Mouse (Mus musculus): Measurements from ENCODE around the gene Cyp26c1. TPM values are rescaled to one million over a fixed set of nuclear protein-coding genes. Genes with fewer than 3 reads are reported as not detected.

Gene Cyp26c1
- polyA plus RNA-seq (2021): 0.10 TPM

DNA sequence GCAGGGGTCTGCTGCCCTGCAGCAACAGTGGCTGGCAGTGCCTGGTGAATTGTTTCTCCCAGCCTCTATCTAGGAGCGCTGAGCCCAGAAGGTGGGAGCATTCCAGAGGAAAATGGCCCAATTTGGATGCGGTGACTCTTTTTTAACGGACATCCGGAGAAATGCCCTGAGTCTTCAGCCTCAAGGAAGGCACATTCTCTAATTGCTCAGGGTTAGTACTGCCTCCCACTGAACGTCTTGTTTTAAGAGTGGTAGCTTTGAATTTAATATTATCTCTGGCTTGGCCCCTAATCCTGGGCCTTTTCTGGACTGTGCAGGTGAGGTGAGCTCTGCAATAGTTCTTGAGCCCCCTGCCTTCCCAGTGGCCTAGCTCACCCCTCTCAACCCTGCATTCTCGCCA lies at the start of gene Cyp26c1:
Gene Cyp26c1, plus strand, starts transcription at position 301 of the 400 bp plus-strand sequence.
- DNase-seq (ENCODE audit: low read depth, low spot score) (no peak), ATAC-seq (no peak)
- no peak for TF ChIP-seq CTCF (IDR thresholded peaks at IDR 0.05)
- CTCF ChIA-PET: interaction anchor here (0.7 kb wide), 1 partner anchor 151 kb away, joined by 3 read pairs; no protein-coding TSS in a partner anchor
- in situ Hi-C loops (cut with MboI; ENCODE audit: low pct_unique_long_range_greater_than_20kb): no loop called here
- POLR2A ChIA-PET: no interaction called here
- H3K27me3 ChIP-seq: no peaks in the 10 kb centered on the region

DNA sequence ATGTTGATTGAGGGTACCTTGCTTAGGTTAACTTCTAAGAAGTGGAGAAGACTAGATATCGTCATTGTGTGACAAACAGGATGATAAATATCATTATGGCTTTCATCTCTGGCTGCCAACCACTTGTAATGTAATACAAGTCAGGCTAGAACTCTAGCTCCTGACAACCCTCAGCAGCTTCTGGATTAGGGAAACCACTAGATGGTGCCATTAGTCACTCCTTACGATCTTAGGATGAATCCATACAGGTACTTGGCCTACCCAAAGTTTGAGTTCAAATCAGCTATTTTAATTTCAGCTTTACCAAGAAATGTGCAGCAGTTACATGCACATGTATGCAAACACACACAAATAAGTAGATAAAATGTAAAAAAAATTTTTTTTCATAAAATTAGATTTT lies 37.4 kb upstream of the Cyp26c1 start:
- TF ChIP-seq CTCF (IDR thresholded peaks at IDR 0.05): peak; percentile 48
- in situ Hi-C loops (cut with MboI; ENCODE audit: low pct_unique_long_range_greater_than_20kb): no loop called here
- POLR2A ChIA-PET: no interaction called here
- H3K27me3 ChIP-seq: no peaks in the 10 kb centered on the region
- CTCF ChIA-PET: interaction anchor here (0.6 to 1.4 kb wide), 5 partner anchors 14 to 288 kb away, joined by 3 to 4 read pairs (median 3); no protein-coding TSS in a partner anchor
- DNase-seq (ENCODE audit: low read depth, low spot score) (no peak), ATAC-seq (no peak)

DNA sequence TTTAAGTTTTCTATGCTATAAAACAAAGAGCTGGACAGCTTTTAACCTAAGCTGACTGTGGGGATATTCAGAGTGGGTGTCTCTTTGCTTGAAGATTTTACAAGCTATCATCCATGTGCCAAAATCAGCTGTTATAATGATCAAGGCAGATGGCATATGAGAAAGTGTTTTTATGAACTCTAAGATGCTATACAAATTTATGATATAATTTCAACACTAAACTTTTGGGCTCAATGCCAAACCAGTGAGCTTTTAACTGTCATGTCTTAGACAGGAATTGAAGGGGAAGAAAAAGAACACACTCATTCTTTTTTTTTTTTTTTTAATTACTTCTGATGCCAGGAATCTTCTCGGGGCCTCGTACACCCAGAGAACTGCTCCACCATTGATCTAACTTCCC lies 34.9 kb upstream of the Cyp26c1 start:
- no peak for TF ChIP-seq CTCF (IDR thresholded peaks at IDR 0.05)
- POLR2A ChIA-PET: interaction anchor here (0.6 to 0.7 kb wide), 2 partner anchors 78 to 543 kb away, joined by 3 read pairs; no protein-coding TSS in a partner anchor
- CTCF ChIA-PET: no interaction called here
- ATAC-seq (no peak), DNase-seq (ENCODE audit: low read depth, low spot score) (no peak)
- H3K27me3 ChIP-seq: no peaks in the 10 kb centered on the region
- in situ Hi-C loops (cut with MboI; ENCODE audit: low pct_unique_long_range_greater_than_20kb): no loop called here

DNA sequence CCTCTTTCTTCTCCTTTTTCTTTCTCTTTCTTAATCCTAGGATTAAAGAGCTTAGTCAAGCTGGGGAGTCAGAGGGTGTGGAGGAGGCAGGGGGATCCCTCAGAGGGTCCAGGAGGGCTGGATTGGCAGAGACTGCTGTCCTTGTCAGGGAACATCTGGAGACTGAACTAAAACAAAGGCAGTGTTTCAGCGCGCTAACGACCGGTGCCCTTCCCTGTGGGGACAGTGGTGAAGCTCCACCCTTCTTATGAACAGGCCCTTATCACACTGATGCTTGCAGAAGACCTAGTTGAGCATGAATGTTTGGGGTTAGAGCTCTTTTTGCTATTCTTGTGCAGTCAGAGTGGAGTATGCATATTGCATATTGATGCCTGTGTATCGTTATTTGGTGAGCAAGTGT lies 31.4 kb upstream of the Cyp26c1 start:
- H3K27me3 ChIP-seq: no peaks in the 10 kb centered on the region
- ATAC-seq (no peak), DNase-seq (ENCODE audit: low read depth, low spot score) (no peak)
- TF ChIP-seq CTCF (IDR thresholded peaks at IDR 0.05): no peak
- POLR2A ChIA-PET: no interaction called here
- in situ Hi-C loops (cut with MboI; ENCODE audit: low pct_unique_long_range_greater_than_20kb): no loop called here
- CTCF ChIA-PET: interaction anchor here (1.5 to 1.7 kb wide), 2 partner anchors 17 to 51 kb away, joined by 4 to 5 read pairs; no protein-coding TSS in a partner anchor

DNA sequence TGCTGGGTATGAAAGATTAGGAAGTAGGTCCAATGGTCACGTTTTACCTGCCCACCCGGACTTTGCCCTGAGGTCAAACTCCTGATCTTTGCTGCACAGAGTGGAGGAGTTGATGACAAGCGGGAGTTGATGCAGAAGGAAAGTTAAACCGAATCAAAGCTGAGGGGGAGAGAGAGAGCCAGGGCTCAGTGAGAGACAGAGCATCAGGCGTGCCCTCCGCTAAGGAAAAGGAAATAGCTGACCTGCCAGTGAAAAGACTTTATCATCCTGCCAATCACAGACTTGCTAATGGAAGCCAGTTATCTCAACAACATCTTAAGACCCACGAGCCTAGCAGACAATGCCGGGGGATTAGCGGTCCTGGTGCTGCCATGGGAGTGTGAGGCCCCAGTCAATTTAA lies 28.9 kb upstream of the Cyp26c1 start:
- ChIA-PET POLR2A (interaction anchor here (0.7 to 0.8 kb wide), 2 partner anchors 12 to 26 kb away, joined by 3 to 5 read pairs; no protein-coding TSS in a partner anchor), CTCF (interaction anchor here (1.3 to 1.5 kb wide), 2 partner anchors 9 to 54 kb away, joined by 3 to 4 read pairs; no protein-coding TSS in a partner anchor)
- H3K27me3 ChIP-seq: no peaks in the 10 kb centered on the region
- no peak for DNase-seq (ENCODE audit: low read depth, low spot score)
- no peak for ATAC-seq
- in situ Hi-C loops (cut with MboI; ENCODE audit: low pct_unique_long_range_greater_than_20kb): no loop called here
- TF ChIP-seq CTCF (IDR thresholded peaks at IDR 0.05): no peak

DNA sequence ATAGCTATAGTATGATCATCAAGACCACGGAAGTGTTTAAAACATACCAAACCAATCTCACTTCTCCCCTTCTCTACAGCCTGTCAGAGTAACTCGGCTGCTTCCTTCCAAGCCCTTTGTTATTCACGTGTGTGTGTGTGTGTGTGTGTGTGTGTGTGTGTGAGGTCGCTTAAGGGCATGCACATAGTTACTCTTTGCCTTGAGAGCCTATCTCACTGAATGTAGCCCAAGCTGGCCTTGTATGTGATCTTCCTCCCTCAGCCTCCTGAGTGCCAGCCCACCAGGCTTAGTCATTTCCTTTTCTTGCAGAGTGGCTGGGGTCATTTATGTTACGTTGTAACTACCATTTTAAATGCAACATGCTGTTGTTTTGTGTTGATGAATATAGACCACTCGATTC lies 20.1 kb upstream of the Cyp26c1 start:
- no peak for ATAC-seq
- POLR2A ChIA-PET: no interaction called here
- no peak for DNase-seq (ENCODE audit: low read depth, low spot score)
- TF ChIP-seq CTCF (IDR thresholded peaks at IDR 0.05): no peak
- H3K27me3 ChIP-seq: no peaks in the 10 kb centered on the region
- in situ Hi-C loops (cut with MboI; ENCODE audit: low pct_unique_long_range_greater_than_20kb): no loop called here
- CTCF ChIA-PET: interaction anchor here (1.2 kb wide), 2 partner anchors 9 kb away, joined by 3 to 5 read pairs; no protein-coding TSS in a partner anchor

DNA sequence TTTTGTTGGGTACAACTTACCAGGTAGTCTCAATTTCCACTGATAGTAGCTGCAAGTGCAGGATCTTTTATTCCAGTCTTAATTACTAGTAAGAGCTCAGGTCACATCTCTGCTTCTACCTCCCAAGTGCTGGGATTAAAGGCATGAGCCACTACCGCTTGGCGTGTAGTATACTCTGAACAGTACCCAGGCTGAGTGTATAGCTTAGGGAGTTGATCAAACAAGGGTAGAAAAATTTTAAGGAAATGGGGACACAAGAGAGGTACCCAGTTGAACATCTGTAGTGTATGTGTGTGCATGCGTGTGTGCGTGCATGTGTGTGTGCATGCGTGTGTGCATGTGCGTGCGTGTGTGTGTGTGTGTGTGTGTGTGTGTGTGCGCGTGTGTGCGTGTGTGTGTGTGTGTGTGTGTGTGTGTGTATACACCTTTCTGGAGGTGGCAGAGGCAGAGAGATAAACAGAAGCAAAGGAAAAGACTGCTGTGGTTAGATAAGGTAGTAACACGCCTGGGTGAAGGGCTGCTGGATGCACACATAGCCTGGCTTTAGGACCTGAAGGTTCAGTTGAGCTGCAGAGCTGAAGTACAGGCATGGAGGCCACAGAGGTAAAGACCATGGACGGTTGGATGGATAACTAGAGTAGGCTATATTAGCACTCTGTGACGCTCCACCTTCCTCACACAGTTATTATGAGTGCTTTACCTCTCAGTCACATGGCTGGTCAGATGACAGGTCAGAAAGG lies 17.4 kb upstream of the Cyp26c1 start:
- TF ChIP-seq CTCF (IDR thresholded peaks at IDR 0.05): no peak
- no peaks in the 10 kb centered on the region for H3K27me3 ChIP-seq
- ChIA-PET CTCF (interaction anchor here (1.3 kb wide), 1 partner anchor 13 kb away, joined by 3 read pairs; no protein-coding TSS in a partner anchor), POLR2A (interaction anchor here (0.6 kb wide), 1 partner anchor 637 kb away, joined by 3 read pairs; no protein-coding TSS in a partner anchor)
- in situ Hi-C loops (cut with MboI; ENCODE audit: low pct_unique_long_range_greater_than_20kb): no loop called here
- no peak for ATAC-seq
- no peak for DNase-seq (ENCODE audit: low read depth, low spot score)

DNA sequence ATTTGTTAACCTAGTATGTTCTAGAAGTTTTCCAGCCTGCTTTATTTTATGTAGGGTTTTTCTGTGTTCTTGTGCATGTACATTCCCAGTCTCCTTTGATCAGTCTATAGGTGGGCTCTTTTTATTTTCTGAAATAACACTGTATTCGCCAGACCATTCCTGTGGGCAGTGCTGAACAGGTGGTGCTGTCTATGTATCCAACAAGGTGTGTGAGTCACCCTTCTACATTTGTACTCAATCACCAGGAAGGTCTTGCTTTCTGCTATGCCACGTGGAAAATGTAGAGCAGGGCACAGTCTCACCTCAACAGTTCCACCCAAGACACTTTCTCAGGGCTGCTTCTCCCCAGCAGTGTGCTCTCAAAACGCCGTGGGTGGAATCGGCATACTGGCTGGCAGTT lies 16.7 kb upstream of the Cyp26c1 start:
- TF ChIP-seq CTCF (IDR thresholded peaks at IDR 0.05): no peak
- ChIA-PET POLR2A (no interaction called here), CTCF (no interaction called here)
- in situ Hi-C loops (cut with MboI; ENCODE audit: low pct_unique_long_range_greater_than_20kb): no loop called here
- DNase-seq (ENCODE audit: low read depth, low spot score): no peak
- no peak for ATAC-seq
- H3K27me3 ChIP-seq: no peaks in the 10 kb centered on the region

DNA sequence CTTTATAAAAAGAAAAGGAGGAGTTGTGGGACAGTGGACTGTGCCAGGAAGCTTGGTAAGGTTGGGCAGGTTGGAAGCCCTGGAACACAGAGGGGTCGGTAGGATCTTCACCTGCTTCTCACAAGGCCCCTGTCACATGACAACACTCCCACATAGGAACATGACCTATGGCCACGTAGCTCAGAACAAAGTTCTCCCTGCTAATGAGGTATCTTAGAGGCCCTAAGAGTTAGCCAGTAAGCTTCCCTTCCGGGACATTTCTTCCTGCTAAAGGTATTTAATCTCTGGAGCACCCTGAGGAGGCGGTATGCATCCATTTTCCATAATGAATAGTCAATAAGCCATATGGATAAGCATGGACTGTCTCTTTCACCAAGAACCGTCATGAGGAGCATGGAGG lies 15.9 kb upstream of the Cyp26c1 start:
- H3K27me3 ChIP-seq: no peaks in the 10 kb centered on the region
- DNase-seq (ENCODE audit: low read depth, low spot score): no peak
- in situ Hi-C loops (cut with MboI; ENCODE audit: low pct_unique_long_range_greater_than_20kb): no loop called here
- ChIA-PET CTCF (no interaction called here), POLR2A (no interaction called here)
- no peak for TF ChIP-seq CTCF (IDR thresholded peaks at IDR 0.05)
- ATAC-seq: no peak

DNA sequence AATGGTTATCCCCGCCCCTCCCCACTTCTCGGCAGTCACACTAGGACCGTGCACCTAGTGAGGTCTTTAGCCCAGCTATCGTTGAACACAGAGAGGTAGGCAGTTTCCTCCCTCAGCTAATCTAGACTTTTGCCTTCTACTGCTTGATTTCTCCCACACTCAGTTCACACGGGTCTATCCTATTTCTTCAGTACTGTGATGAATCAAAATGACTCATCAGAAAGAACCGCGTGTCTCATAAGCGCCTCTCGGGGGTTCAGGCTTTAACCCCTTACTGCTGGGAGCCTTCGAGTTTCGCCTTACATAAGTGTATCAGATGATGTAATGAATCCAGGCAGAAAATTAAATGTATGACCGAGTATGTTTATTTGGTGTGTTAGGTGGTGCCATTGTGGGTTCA lies 12.0 kb upstream of the Cyp26c1 start:
- POLR2A ChIA-PET: interaction anchor here (1.0 kb wide), 2 partner anchors 12 to 29 kb away, joined by 3 read pairs; no protein-coding TSS in a partner anchor
- no peaks in the 10 kb centered on the region for H3K27me3 ChIP-seq
- DNase-seq (ENCODE audit: low read depth, low spot score): peak; percentile 25
- CTCF ChIA-PET: interaction anchor here (0.6 to 1.3 kb wide), 2 partner anchors 8 to 71 kb away, joined by 3 to 5 read pairs; no protein-coding TSS in a partner anchor
- no peak for TF ChIP-seq CTCF (IDR thresholded peaks at IDR 0.05)
- in situ Hi-C loops (cut with MboI; ENCODE audit: low pct_unique_long_range_greater_than_20kb): no loop called here
- ATAC-seq: peak; percentile 75

DNA sequence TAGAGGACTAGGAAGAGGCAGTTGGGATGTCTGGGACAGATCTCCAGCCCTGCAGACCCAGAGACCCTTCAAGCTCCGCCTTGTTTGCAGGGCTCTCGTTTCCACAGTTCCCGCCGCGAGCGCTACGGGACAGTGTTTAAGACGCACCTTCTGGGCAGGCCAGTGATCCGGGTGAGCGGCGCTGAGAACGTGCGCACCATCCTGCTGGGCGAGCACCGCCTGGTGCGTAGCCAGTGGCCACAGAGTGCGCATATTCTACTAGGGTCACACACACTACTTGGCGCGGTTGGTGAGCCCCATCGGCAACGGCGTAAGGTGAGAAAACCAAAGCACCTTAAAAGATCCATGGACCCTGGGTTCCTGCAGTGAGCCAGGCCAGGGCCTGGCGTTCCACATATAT lies 966 bp downstream of the Cyp26c1 start:
- no peaks in the 10 kb centered on the region for H3K27me3 ChIP-seq
- ChIA-PET CTCF (interaction anchor here (0.7 kb wide), 1 partner anchor 39 kb away, joined by 4 read pairs; no protein-coding TSS in a partner anchor), POLR2A (no interaction called here)
- TF ChIP-seq CTCF (IDR thresholded peaks at IDR 0.05): no peak
- no peak for ATAC-seq
- in situ Hi-C loops (cut with MboI; ENCODE audit: low pct_unique_long_range_greater_than_20kb): no loop called here
- DNase-seq (ENCODE audit: low read depth, low spot score): no peak

Measured in Patski (cell line).